Mouse (Mus musculus): ENCODE data around the gene Elmo2. TPM values are rescaled to one million over a fixed set of nuclear protein-coding genes. Genes with fewer than 3 reads are reported as not detected.

Elmo2 gene
- 120 to 175 TPM (median 140 TPM) in 3 replicates for total RNA-seq (2017)

- peak; percentile 78 for ATAC-seq (replicated peaks; ENCODE audit: insufficient number of reproducible peaks, low FRiP score, low TSS enrichment, poor library complexity, severe bottlenecking)
Measured at GRCm38 (mm10) chr2:165326304-165327190, at the start of gene Elmo2. Elmo2 (minus strand) TSS chr2:165326479.

GRCm38 (mm10) chr2:165376001-165376400, 49.7 kb upstream of the Elmo2 start:
- ATAC-seq (replicated peaks; ENCODE audit: insufficient number of reproducible peaks, low FRiP score, low TSS enrichment, poor library complexity, severe bottlenecking) = no peak

DNA sequence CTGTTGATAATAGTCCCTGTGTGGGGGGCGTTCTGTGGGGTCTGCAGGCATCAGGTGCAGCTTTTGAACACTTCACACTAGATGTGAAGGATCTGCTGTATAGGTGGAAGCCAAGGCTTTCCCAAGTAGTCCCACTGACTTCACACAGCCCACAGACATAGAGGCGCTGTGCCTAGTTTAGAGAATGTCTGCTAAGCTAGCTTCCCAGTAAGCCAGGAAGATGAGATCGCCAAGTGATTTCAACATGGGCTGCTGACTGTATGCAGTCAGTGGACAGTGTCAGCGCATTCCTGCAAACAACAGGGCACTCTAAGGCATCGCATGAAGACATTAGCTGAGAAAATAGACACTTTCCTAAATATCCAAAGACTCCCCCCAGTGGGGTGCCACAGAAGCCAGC, 49.2 kb upstream of the Elmo2 start:
- ATAC-seq (replicated peaks; ENCODE audit: insufficient number of reproducible peaks, low FRiP score, low TSS enrichment, poor library complexity, severe bottlenecking) = no peak

DNA sequence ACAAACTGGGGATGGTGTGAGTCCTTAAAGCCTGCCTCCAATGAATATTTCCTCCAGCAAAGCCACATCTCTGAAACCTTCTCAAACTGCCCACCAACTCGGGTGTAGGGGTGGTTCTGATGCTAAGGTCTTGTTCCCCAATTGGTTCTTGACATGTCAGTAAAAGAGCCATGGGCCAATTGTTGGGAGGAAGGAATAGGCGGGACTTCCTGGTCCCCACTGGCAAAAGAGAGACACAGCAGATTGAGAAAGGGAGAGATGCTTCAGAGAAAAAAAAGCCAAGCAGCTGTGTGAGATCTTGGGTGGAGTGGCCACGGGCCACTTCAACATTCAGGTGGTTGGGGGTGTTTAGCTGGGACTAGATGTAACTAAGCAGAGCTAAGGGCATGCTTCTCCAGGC, 44.8 kb upstream of the Elmo2 start:
- ATAC-seq (replicated peaks; ENCODE audit: insufficient number of reproducible peaks, low FRiP score, low TSS enrichment, poor library complexity, severe bottlenecking) = no peak

GRCm38 (mm10) chr2:165370348-165370747, 44.1 kb upstream of the Elmo2 start:
- no peak for ATAC-seq (replicated peaks; ENCODE audit: insufficient number of reproducible peaks, low FRiP score, low TSS enrichment, poor library complexity, severe bottlenecking)

DNA sequence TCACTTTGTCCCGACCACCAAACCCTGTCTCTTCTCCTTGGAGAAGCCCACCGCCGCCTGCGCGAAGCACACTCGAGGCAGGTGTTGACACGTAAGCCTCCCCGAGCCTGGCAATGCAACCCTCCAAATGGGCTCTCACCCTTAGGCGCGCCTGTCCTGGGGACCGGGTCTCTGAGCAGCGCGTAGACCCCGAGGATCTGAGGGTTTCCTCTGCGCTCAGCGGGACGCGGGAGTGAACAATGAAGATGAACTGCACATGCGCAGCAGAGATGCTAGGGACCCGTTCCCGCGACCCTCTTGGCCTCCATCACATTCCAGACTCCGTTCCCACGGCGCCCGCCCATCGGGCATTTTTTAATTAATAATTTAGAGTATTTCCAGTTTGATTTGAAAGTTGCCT, 42.2 kb upstream of the Elmo2 start, which contains the start of gene Zfp663:
Gene Zfp663 (minus strand): TSS at position 234 of the 400 bp plus-strand sequence.
- ATAC-seq (replicated peaks; ENCODE audit: insufficient number of reproducible peaks, low FRiP score, low TSS enrichment, poor library complexity, severe bottlenecking) = no peak

- no peak for ATAC-seq (replicated peaks; ENCODE audit: insufficient number of reproducible peaks, low FRiP score, low TSS enrichment, poor library complexity, severe bottlenecking)
Measured at GRCm38 (mm10) chr2:165367868-165368439, 41.7 kb upstream of the Elmo2 start.

GRCm38 (mm10) chr2:165367047-165367520, 40.8 kb upstream of the Elmo2 start:
- peak; percentile 75 for ATAC-seq (replicated peaks; ENCODE audit: insufficient number of reproducible peaks, low FRiP score, low TSS enrichment, poor library complexity, severe bottlenecking)

GRCm38 (mm10) chr2:165364334-165365091, 38.2 kb upstream of the Elmo2 start:
- no peak for ATAC-seq (replicated peaks; ENCODE audit: insufficient number of reproducible peaks, low FRiP score, low TSS enrichment, poor library complexity, severe bottlenecking)

DNA sequence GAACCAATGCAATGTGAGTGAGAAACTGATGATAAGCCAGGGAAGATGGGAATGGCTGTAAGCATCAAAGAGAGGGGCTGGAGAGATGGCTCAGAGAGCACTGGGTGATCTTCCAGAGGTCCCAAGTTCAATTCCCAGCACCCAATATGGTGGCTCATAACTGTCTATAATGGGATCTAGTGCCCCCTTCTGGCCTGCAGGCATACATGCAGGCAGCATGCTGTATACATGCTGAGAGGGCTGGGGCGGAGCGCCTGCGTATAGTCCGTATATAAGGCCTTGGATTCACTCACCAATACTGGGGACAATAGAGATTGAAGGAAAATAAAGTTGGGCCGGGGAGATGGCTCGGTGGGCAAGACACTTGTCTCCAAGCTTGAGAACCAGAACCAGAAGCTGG, 37.0 kb upstream of the Elmo2 start:
- ATAC-seq (replicated peaks; ENCODE audit: insufficient number of reproducible peaks, low FRiP score, low TSS enrichment, poor library complexity, severe bottlenecking) = no peak

GRCm38 (mm10) chr2:165360861-165361260, 34.6 kb upstream of the Elmo2 start:
- peak; percentile 78 for ATAC-seq (replicated peaks; ENCODE audit: insufficient number of reproducible peaks, low FRiP score, low TSS enrichment, poor library complexity, severe bottlenecking)

GRCm38 (mm10) chr2:165351828-165352513, 25.7 kb upstream of the Elmo2 start:
- no peak for ATAC-seq (replicated peaks; ENCODE audit: insufficient number of reproducible peaks, low FRiP score, low TSS enrichment, poor library complexity, severe bottlenecking)

GRCm38 (mm10) chr2:165349466-165349865, 23.2 kb upstream of the Elmo2 start:
- ATAC-seq (replicated peaks; ENCODE audit: insufficient number of reproducible peaks, low FRiP score, low TSS enrichment, poor library complexity, severe bottlenecking) = no peak

- ATAC-seq (replicated peaks; ENCODE audit: insufficient number of reproducible peaks, low FRiP score, low TSS enrichment, poor library complexity, severe bottlenecking) = peak; percentile 77
Measured at GRCm38 (mm10) chr2:165346180-165346579, 19.9 kb upstream of the Elmo2 start.

DNA sequence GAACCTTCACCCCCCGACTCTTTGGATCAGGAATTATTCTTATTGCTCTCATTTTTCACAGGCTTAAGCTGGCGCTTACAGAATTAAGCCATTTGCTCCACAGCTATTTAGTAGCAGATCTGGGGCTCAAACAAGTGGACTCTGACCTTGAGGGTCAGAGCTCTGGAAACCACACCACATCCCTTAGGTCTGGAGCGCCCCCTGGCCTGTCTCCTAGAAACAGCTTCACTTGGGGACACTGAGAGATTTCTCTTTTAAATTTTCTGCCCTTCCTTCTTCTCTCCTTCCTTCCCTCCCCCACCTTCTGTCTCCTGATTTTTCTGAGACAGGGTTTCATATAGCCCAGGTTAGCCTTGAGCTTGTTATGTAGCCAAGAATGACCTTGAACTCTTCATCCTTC, 10.9 kb upstream of the Elmo2 start:
- ATAC-seq (replicated peaks; ENCODE audit: insufficient number of reproducible peaks, low FRiP score, low TSS enrichment, poor library complexity, severe bottlenecking) = no peak

DNA sequence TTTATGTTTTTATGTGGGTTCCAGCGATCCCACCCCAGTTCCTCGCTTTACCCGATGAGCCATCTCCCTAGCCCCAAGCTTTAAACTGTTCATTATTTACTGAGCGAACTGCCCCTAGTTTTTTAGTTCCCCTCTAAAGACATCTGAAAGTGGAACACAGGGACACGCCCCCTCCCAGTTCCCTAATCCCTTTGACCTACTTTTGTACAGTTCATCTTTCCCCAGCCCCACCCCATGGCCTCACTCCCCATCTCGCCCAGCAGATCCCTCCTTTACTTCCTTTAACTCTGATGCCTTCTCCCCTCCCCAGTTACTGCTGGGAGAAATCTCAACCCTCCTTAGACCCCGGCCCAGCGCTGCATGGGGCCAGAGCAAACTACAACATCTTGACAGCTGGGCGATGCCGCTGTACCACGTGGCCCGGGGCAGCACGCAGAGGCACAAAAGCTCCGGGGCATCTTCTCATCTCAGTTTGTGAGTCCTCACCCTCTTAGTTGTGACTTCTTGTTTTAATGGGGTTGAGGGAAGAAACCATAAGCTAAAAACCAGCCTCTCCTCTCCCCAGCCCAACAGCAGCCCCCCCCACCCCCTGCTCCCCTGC, 6.4 kb upstream of the Elmo2 start:
- peak; percentile 80 for ATAC-seq (replicated peaks; ENCODE audit: insufficient number of reproducible peaks, low FRiP score, low TSS enrichment, poor library complexity, severe bottlenecking)

- ATAC-seq (replicated peaks; ENCODE audit: insufficient number of reproducible peaks, low FRiP score, low TSS enrichment, poor library complexity, severe bottlenecking) = peak; percentile 32
Measured at GRCm38 (mm10) chr2:165329703-165330102, 3.4 kb upstream of the Elmo2 start.

GRCm38 (mm10) chr2:165328746-165329145, 2.5 kb upstream of the Elmo2 start:
- ATAC-seq (replicated peaks; ENCODE audit: insufficient number of reproducible peaks, low FRiP score, low TSS enrichment, poor library complexity, severe bottlenecking) = no peak

Data from monocyte, adult 5-6 weeks (primary cell).